Mouse (Mus musculus): ENCODE results near the gene Gm11213.

DNA sequence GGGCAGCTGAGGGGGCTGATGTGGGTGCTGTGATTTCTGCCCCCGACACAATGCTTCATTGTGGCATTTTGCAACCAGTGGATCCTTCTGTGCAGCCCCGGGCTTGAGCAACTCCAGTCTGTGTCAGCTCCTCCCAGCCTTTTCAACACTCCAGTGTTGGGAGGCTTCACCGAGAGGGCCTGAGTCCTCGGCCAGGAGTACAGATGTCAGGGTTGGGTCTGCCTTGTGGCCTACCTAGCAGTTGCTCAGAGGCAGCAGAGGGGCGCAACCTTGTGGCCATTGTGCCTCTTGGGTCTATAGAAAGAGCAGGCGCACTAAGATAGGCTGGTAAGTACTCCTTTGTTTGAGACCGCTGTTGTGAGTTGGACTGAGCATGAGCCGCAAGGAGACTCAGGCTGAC lies 45.0 kb downstream of the Gm11213 start:
- no peak for TF ChIP-seq CTCF (IDR thresholded peaks at IDR 0.05; ENCODE audit: control insufficient read depth, insufficient read depth, insufficient replicate concordance, low read depth, low read length)
- no peak for TF ChIP-seq POLR2A (IDR thresholded peaks at IDR 0.05; ENCODE audit: control insufficient read depth, low read depth, low read length)
